Mouse (Mus musculus) adrenal gland, postnatal 25 days (tissue): ENCODE results near the gene Kirrel. TPM values are rescaled to one million over a fixed set of nuclear protein-coding genes. Genes with fewer than 3 reads are reported as not detected.
A peak's percentile ranks its signal among the peaks of the same experiment; 100 is the strongest.
"Not testable (repeated sequence)": the region's sequence is repeated elsewhere in the genome, so short reads cannot be mapped to it uniquely, and the experiment has no call there.

Source experiments
- DNase-seq: peaks from one replicate; pipeline ENCODE4 v3.0.0; 2021; ENCODE audit warnings: mixed read lengths
- total RNA-seq: library from RNA; stranded (reverse); gene quantifications from 2 replicates; pipeline ENCODE4 v1.2.3, GENCODE M21; 2021

Kirrel gene
- total RNA-seq, 1 experiment from 2014 or later: 18.1 TPM

- DNase-seq: no peak
These were observed 39.6 kb downstream of the Kirrel start for GRCm38 (mm10) chr3:87134951-87135350.

- DNase-seq: no peak
These were observed 42.7 kb downstream of the Kirrel start for GRCm38 (mm10) chr3:87131694-87132347.

- DNase-seq: no peak
These were observed 43.6 kb downstream of the Kirrel start for GRCm38 (mm10) chr3:87130933-87131332.

GRCm38 (mm10) chr3:87123795-87124194, 50.8 kb downstream of the Kirrel start:
- peak; percentile 26 for DNase-seq

- no peak for DNase-seq
These were observed 56.3 kb downstream of the Kirrel start for GRCm38 (mm10) chr3:87118214-87118613.

GRCm38 (mm10) chr3:87117632-87118031, 56.9 kb downstream of the Kirrel start:
- DNase-seq: no peak

GRCm38 (mm10) chr3:87115726-87116540, 58.6 kb downstream of the Kirrel start:
- no peak for DNase-seq

- no peak for DNase-seq
These were observed 59.3 kb downstream of the Kirrel start for GRCm38 (mm10) chr3:87115271-87115670.

- DNase-seq: no peak
These were observed 59.7 kb downstream of the Kirrel start for GRCm38 (mm10) chr3:87114801-87115200.

GRCm38 (mm10) chr3:87113881-87114280, 60.7 kb downstream of the Kirrel start:
- DNase-seq: not testable (repeated sequence)

- no peak for DNase-seq
These were observed 62.3 kb downstream of the Kirrel start for GRCm38 (mm10) chr3:87112264-87112663.

- DNase-seq: no peak
These were observed 69.7 kb downstream of the Kirrel start for GRCm38 (mm10) chr3:87104856-87105255.

GRCm38 (mm10) chr3:87102346-87102745, 72.2 kb downstream of the Kirrel start:
- no peak for DNase-seq

GRCm38 (mm10) chr3:87100911-87101310, 73.6 kb downstream of the Kirrel start:
- DNase-seq: no peak

GRCm38 (mm10) chr3:87097969-87098946, 76.3 kb downstream of the Kirrel start:
- no peak for DNase-seq

- no peak for DNase-seq
These were observed 77.3 kb downstream of the Kirrel start for GRCm38 (mm10) chr3:87097205-87097604.

- DNase-seq: no peak
These were observed 80.8 kb downstream of the Kirrel start for GRCm38 (mm10) chr3:87093718-87094117.

GRCm38 (mm10) chr3:87089694-87090565, 84.6 kb downstream of the Kirrel start:
- DNase-seq: peak; percentile 25

- DNase-seq: no peak
These were observed 87.4 kb downstream of the Kirrel start for GRCm38 (mm10) chr3:87087146-87087545.

GRCm38 (mm10) chr3:87082235-87082634, 92.3 kb downstream of the Kirrel start:
- peak; percentile 55 for DNase-seq

GRCm38 (mm10) chr3:87079751-87080150, 94.8 kb downstream of the Kirrel start:
- DNase-seq: no peak
